Mouse (Mus musculus) CH12.LX (cell line): ENCODE measurements around the gene Ak3. TPM values are rescaled to one million over a fixed set of nuclear protein-coding genes. Genes with fewer than 3 reads are reported as not detected.

Source experiments
- DNase-seq: peaks from one replicate; pipeline ENCODE4 v3.0.0-alpha.2; 2013; ENCODE audit errors: extremely low read depth
- H3K27ac ChIP-seq: 2 replicates; pipeline ENCODE4 v1.5.1; 2012; ENCODE audit warnings: low read depth, mild to moderate bottlenecking, control low read depth, moderate library complexity; ENCODE audit not compliant: insufficient read depth
- H3K27me3 ChIP-seq: replicated peaks from 2 replicates; pipeline ENCODE3; 2012; ENCODE audit warnings: inconsistent platforms
- H3K36me3 ChIP-seq, 2 experiments: replicated peaks in 1 of 2; 2 replicates each; pipeline versions ENCODE3 to v1.6.1; 2012; ENCODE audit warnings: inconsistent platforms in 1 of 2, low read length in 1 of 2, mild to moderate bottlenecking in 1 of 2, mixed read lengths in 1 of 2, moderate library complexity in 1 of 2; ENCODE audit not compliant: control insufficient read depth in 1 of 2, insufficient read depth in 1 of 2
- H3K4me1 ChIP-seq, 2 experiments: 2 replicates each; pipeline ENCODE4 v1.6.1; 2012; ENCODE audit warnings: inconsistent platforms in 1 of 2, moderate library complexity in 1 of 2; ENCODE audit not compliant: insufficient read depth in 2 of 2, control insufficient read depth in 1 of 2
- H3K4me2 ChIP-seq: 2 replicates; pipeline ENCODE4 v1.6.1; 2012; ENCODE audit warnings: low read depth, mild to moderate bottlenecking, control low read depth; ENCODE audit not compliant: poor library complexity, insufficient read depth, severe bottlenecking
- H3K4me3 ChIP-seq, 3 experiments: fragments of 150-350 bp in 1 of 3; sonication (generic) in 1 of 3; replicated peaks in 1 of 3; 2 replicates each; pipeline versions ENCODE3 to v1.5.1; 2011 to 2012; ENCODE audit warnings: low read depth in 2 of 3, low read length in 2 of 3, mild to moderate bottlenecking in 2 of 3, moderate library complexity in 2 of 3, control low read depth in 1 of 3, improper control_type of control experiment in 1 of 3, inconsistent platforms in 1 of 3, mixed read lengths in 1 of 3; ENCODE audit not compliant: poor library complexity in 1 of 3
- H3K79me2 ChIP-seq: replicated peaks from 2 replicates; pipeline ENCODE4 v1.6.1; 2012; ENCODE audit warnings: mild to moderate bottlenecking, moderate library complexity; ENCODE audit not compliant: control insufficient read depth, poor library complexity, insufficient read depth, severe bottlenecking; ENCODE audit errors: extremely low read depth
- H3K9ac ChIP-seq: 2 replicates; pipeline ENCODE4 v1.6.1; 2012; ENCODE audit warnings: low read depth, mild to moderate bottlenecking, control low read depth, moderate library complexity; ENCODE audit not compliant: insufficient read depth
- H3K9me3 ChIP-seq: replicated peaks from 2 replicates; pipeline ENCODE3; 2012; ENCODE audit warnings: low read length, inconsistent platforms, mixed read lengths
- BHLHE40 ChIP-seq: IDR thresholded peaks from 2 replicates; pipeline ENCODE4 v1.6.1; 2011; ENCODE audit warnings: mild to moderate bottlenecking, low read depth, low read length, improper control_type of control experiment
- CHD1 ChIP-seq: IDR thresholded peaks from 2 replicates; pipeline ENCODE4 v1.6.1; 2012; ENCODE audit warnings: low read depth, low read length, improper control_type of control experiment, inconsistent platforms
- CTCF ChIP-seq, 2 experiments: IDR thresholded peaks in 1 of 2; conservative IDR thresholded peaks in 1 of 2; 2 replicates each; pipeline ENCODE4 v1.5.1; 2011 to 2012; ENCODE audit warnings: low read depth in 2 of 2, low read length in 2 of 2, improper control_type of control experiment in 1 of 2, inconsistent platforms in 1 of 2, mild to moderate bottlenecking in 1 of 2, moderate library complexity in 1 of 2
- EP300 ChIP-seq: IDR thresholded peaks from 2 replicates; pipeline ENCODE4 v1.6.1; 2011; ENCODE audit warnings: low read length, improper control_type of control experiment
- ETS1 ChIP-seq: conservative IDR thresholded peaks from 2 replicates; pipeline ENCODE4 v1.6.1; 2012; ENCODE audit warnings: low read depth, mild to moderate bottlenecking, inconsistent platforms, low read length, improper control_type of control experiment, moderate library complexity
- GABPA ChIP-seq: IDR thresholded peaks from 2 replicates; pipeline ENCODE4 v1.6.1; 2012; ENCODE audit warnings: low read depth, low read length, improper control_type of control experiment, inconsistent platforms; ENCODE audit not compliant: insufficient replicate concordance
- HCFC1 ChIP-seq: IDR thresholded peaks from 2 replicates; pipeline ENCODE4 v1.6.1; 2012; ENCODE audit warnings: low read depth, mild to moderate bottlenecking, inconsistent platforms, low read length, improper control_type of control experiment
- IRF4 ChIP-seq: IDR thresholded peaks from 2 replicates; pipeline ENCODE4 v1.6.1; 2014; ENCODE audit warnings: low read depth, mild to moderate bottlenecking, inconsistent platforms, low read length, improper control_type of control experiment
- JUN ChIP-seq: IDR thresholded peaks from 2 replicates; pipeline ENCODE4 v1.6.1; 2011; ENCODE audit warnings: low read depth, mild to moderate bottlenecking, low read length, improper control_type of control experiment, moderate library complexity; ENCODE audit not compliant: insufficient read depth
- MAX ChIP-seq: IDR thresholded peaks from 2 replicates; pipeline ENCODE4 v1.6.1; 2011; ENCODE audit warnings: low read length, improper control_type of control experiment
- MEF2A ChIP-seq: IDR thresholded peaks from 2 replicates; pipeline ENCODE4 v1.6.1; 2014; ENCODE audit warnings: low read depth, mild to moderate bottlenecking, inconsistent platforms, low read length, improper control_type of control experiment, borderline replicate concordance
- PAX5 ChIP-seq: IDR thresholded peaks from 2 replicates; pipeline ENCODE4 v1.6.1; 2012; ENCODE audit warnings: low read length, inconsistent platforms, mixed read lengths
- POLR2A ChIP-seq: IDR thresholded peaks from 2 replicates; pipeline ENCODE4 v1.6.1; 2011; ENCODE audit warnings: low read depth, mild to moderate bottlenecking, improper control_type of control experiment, low read length
- RAD21 ChIP-seq: IDR thresholded peaks from 2 replicates; pipeline ENCODE4 v1.6.1; 2011; ENCODE audit warnings: low read depth, mild to moderate bottlenecking, low read length, improper control_type of control experiment, moderate library complexity
- RCOR1 ChIP-seq: conservative IDR thresholded peaks from 2 replicates; pipeline ENCODE4 v1.6.1; 2012; ENCODE audit warnings: low read depth, mild to moderate bottlenecking, inconsistent platforms, low read length, improper control_type of control experiment
- SIN3A ChIP-seq: IDR thresholded peaks from 2 replicates; pipeline ENCODE4 v1.6.1; 2012; ENCODE audit warnings: low read length, improper control_type of control experiment, inconsistent platforms
- SMC3 ChIP-seq: IDR thresholded peaks from 2 replicates; pipeline ENCODE4 v1.6.1; 2011; ENCODE audit warnings: low read depth, low read length, improper control_type of control experiment
- TCF12 ChIP-seq: IDR thresholded peaks from 2 replicates; pipeline ENCODE4 v1.6.1; 2014; ENCODE audit warnings: low read depth, mild to moderate bottlenecking, inconsistent platforms, low read length, improper control_type of control experiment
- UBTF ChIP-seq: IDR thresholded peaks from 2 replicates; pipeline ENCODE4 v1.6.1; 2012; ENCODE audit warnings: low read depth, mild to moderate bottlenecking, inconsistent platforms, low read length, improper control_type of control experiment, moderate library complexity
- USF1 ChIP-seq: IDR thresholded peaks from 2 replicates; pipeline ENCODE4 v1.6.1; 2014; ENCODE audit warnings: low read depth, mild to moderate bottlenecking, inconsistent platforms, low read length, improper control_type of control experiment
- USF2 ChIP-seq: conservative IDR thresholded peaks from 2 replicates; pipeline ENCODE4 v1.6.1; 2011; ENCODE audit warnings: low read depth, low read length, improper control_type of control experiment
- ZC3H11A ChIP-seq: IDR thresholded peaks from 2 replicates; pipeline ENCODE4 v1.6.1; 2012; ENCODE audit warnings: low read depth, mild to moderate bottlenecking, inconsistent platforms, low read length, improper control_type of control experiment
- ZKSCAN1 ChIP-seq: IDR thresholded peaks from 2 replicates; pipeline ENCODE4 v1.6.1; 2012; ENCODE audit warnings: low read depth, inconsistent platforms, low read length, improper control_type of control experiment, borderline replicate concordance
- ZMIZ1 ChIP-seq: IDR thresholded peaks from 2 replicates; pipeline ENCODE4 v1.6.1; 2012; ENCODE audit warnings: low read depth, mild to moderate bottlenecking, inconsistent platforms, low read length, improper control_type of control experiment
- ZNF384 ChIP-seq: IDR thresholded peaks from 2 replicates; pipeline ENCODE4 v1.6.1; 2012; ENCODE audit warnings: low read depth, low read length, improper control_type of control experiment, inconsistent platforms
- dilution Hi-C: fragments of 300-500 bp; cut with MboI; formaldehyde crosslinking; loops from 2 replicates; pipeline ENCODE4 v1.14.3; 2020; ENCODE audit warnings: low sequenced_read_pairs; ENCODE audit not compliant: extremely low pct_unique_long_range_greater_than_20kb, extremely low pct_ligation_motif_present
- in situ Hi-C: fragments of 300-500 bp; cut with MboI; formaldehyde crosslinking; loops from 3 replicates; pipeline ENCODE4 v1.14.3; 2019; ENCODE audit warnings: low sequenced_read_pairs, low pct_ligation_motif_present, low pct_unique_long_range_greater_than_20kb, mixed read lengths
- polyA plus RNA-seq: library from polyadenylated mRNA; unstranded; fragments of >175 nt; gene quantifications from 2 replicates; pipeline ENCODE4 v1.2.1, GENCODE M21; 2012; ENCODE audit warnings: low read depth; ENCODE audit not compliant: insufficient read length
- total RNA-seq, 2 experiments: library from RNA; depleted of rRNA; stranded (reverse); fragments of 300-350 nt in 1 of 2; fragments of >200 nt in 1 of 2; gene quantifications; 2 replicates each; pipeline ENCODE4 v1.2.3; 2012 to 2014

Ak3 gene
- total and polyA plus RNA-seq, 3 experiments: 21.3 to 38.8 (median 33.9) TPM

DNA sequence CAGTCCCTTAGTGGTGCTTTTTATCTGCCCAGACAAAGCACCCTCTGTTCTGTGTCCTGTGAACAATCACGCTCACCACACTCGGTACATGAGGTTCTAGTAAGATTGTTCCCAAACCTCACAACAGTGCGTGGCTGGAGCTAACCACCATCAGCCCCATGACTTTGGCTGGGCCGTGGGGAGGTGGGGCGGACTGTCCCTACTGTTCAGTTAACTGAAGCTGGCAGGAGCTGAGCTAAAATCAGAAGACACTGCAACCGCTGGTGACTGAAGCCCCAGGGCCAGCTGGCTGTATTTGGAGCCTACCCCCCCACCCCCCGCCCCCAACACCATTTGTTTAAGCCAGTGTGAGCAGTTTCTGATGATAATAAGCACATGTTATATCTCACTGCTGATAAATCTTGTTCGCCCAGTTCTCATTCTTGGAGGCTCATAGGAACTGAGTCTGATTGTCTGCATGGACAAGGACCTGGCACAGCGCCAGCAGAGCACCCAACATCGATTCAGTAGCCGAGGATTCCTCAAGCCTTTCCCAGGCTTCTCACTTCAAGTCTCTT, 23.3 kb downstream of the Ak3 start:
- dilution Hi-C loops: no loop called here
- Histone ChIP-seq H3K36me3 (peaks cover 44 to 86% of the 10 kb centered on the region in 2 experiments), H3K9me3 (no peaks in the 10 kb centered on the region), H3K27me3 (no peaks in the 10 kb centered on the region), H3K27ac (peak overlapping the region; percentile 56), H3K79me2 (no peaks in the 10 kb centered on the region), H3K4me3 (no peak overlapping the region), H3K9ac (no peak overlapping the region), H3K4me1 (peaks cover 3 to 57% of the 10 kb centered on the region in 2 experiments; a peak in 2 of 4 replicates), H3K4me2 (no peak overlapping the region)
- in situ Hi-C loops: no loop called here
- DNase-seq: peak; percentile 55
- TF ChIP-seq ZNF384: no peak
- TF ChIP-seq JUN: no peak
- no peak for TF ChIP-seq USF2
- no peak for TF ChIP-seq SMC3
- TF ChIP-seq EP300: no peak
- TF ChIP-seq UBTF: no peak
- no peak for TF ChIP-seq RAD21
- TF ChIP-seq HCFC1: no peak

- in situ Hi-C loops (no loop called here), dilution Hi-C loops (no loop called here)
- no peak overlapping the region for H3K27ac ChIP-seq
- H3K9ac ChIP-seq: no peak overlapping the region
- H3K4me3 ChIP-seq: no peak overlapping the region
- peaks cover 3 to 54% of the 10 kb centered on the region in 2 experiments; a peak in 2 of 4 replicates for H3K4me1 ChIP-seq
- H3K79me2 ChIP-seq: no peaks in the 10 kb centered on the region
- H3K36me3 ChIP-seq: peaks cover 47 to 91% of the 10 kb centered on the region in 2 experiments
- H3K4me2 ChIP-seq: no peak overlapping the region
- TF ChIP-seq POLR2A: no peak
- no peak for TF ChIP-seq SIN3A
- TF ChIP-seq ZC3H11A: no peak
- no peak for TF ChIP-seq HCFC1
- TF ChIP-seq EP300: peak; percentile 68
- no peak for TF ChIP-seq ZKSCAN1
- 0 out of 2 replicates have a peak, but pooled peaks have one; percentile 48 for TF ChIP-seq RCOR1
- no peak for TF ChIP-seq ZNF384
- no peak for TF ChIP-seq MEF2A
- TF ChIP-seq CHD1: no peak
- peak; percentile 67; the same call in 1 of the 2 replicates for TF ChIP-seq IRF4
- TF ChIP-seq MAX: no peak
- no peak for TF ChIP-seq CTCF (conservative IDR thresholded peaks at IDR 0.05 in 1 of 2, IDR thresholded peaks at IDR 0.05 in 1 of 2; ENCODE audit: low read depth in 2 of 2, low read length in 2 of 2)
- TF ChIP-seq BHLHE40: 0 out of 2 replicates have a peak, but pooled peaks have one; percentile 16
- no peak for TF ChIP-seq SMC3
- TF ChIP-seq PAX5: no peak
- 0 out of 2 replicates have a peak, but pooled peaks have one; percentile 8 for TF ChIP-seq ZMIZ1
- peak; percentile 15; the same call in 1 of the 2 replicates for TF ChIP-seq JUN
- no peak for TF ChIP-seq GABPA
- peak; percentile 75 for TF ChIP-seq ETS1
- peak; percentile 13; the same call in 1 of the 2 replicates for TF ChIP-seq TCF12
- no peak for TF ChIP-seq USF1
- H3K27me3 ChIP-seq: no peaks in the 10 kb centered on the region
- no peaks in the 10 kb centered on the region for H3K9me3 ChIP-seq
- peak; percentile 73 for DNase-seq
These were observed 25.9 kb downstream of the Ak3 start for GRCm38 (mm10) chr19:29021754-29022345.
